Comparison of ENCODE assay signal across 12 mouse cellular contexts in genomic region chr9:61286561-61286960, GRCm38 (mm10).
"Had no signal": no experiment of that assay in that cellular context is flagged by ENCODE, and none has a peak within 500 bp of the region (broad histone marks: within the 10 kb centered on the region; RNA-seq: fewer than 3 reads in every experiment).

No protein-coding gene starts in this region.

- DNase-seq: gastrocnemius, postnatal 14 days; gastrocnemius, postnatal 36 days; heart, adult 18-20 months; heart, postnatal 10 days; heart, postnatal 4 days; kidney, adult 18-20 months; kidney, adult 8-10 months; kidney, postnatal 10 days; kidney, postnatal 25 days; layer of hippocampus, adult 9-11 months; layer of hippocampus, postnatal 36 days; left cerebral cortex, postnatal 4 days had no signal
